Mouse (Mus musculus) central nervous system, embryonic 14 days (tissue): ENCODE measurements around the gene Il17d. TPM values are rescaled to one million over a fixed set of nuclear protein-coding genes. Genes with fewer than 3 reads are reported as not detected.

Experiments
- polyA plus RNA-seq: library from polyadenylated mRNA; depleted of rRNA; stranded (reverse); fragments of >200 nt; gene quantifications from 2 replicates; pipeline ENCODE4 v1.2.3, GENCODE M21; 2012; rRNA removed

The Il17d gene
- 19.0 and 22.9 TPM in 2 replicates for polyA plus RNA-seq

GRCm38 (mm10) chr14:57524671-57525387 lies at the start of gene Il17d:
Il17d (plus strand) TSS chr14:57524777.

DNA sequence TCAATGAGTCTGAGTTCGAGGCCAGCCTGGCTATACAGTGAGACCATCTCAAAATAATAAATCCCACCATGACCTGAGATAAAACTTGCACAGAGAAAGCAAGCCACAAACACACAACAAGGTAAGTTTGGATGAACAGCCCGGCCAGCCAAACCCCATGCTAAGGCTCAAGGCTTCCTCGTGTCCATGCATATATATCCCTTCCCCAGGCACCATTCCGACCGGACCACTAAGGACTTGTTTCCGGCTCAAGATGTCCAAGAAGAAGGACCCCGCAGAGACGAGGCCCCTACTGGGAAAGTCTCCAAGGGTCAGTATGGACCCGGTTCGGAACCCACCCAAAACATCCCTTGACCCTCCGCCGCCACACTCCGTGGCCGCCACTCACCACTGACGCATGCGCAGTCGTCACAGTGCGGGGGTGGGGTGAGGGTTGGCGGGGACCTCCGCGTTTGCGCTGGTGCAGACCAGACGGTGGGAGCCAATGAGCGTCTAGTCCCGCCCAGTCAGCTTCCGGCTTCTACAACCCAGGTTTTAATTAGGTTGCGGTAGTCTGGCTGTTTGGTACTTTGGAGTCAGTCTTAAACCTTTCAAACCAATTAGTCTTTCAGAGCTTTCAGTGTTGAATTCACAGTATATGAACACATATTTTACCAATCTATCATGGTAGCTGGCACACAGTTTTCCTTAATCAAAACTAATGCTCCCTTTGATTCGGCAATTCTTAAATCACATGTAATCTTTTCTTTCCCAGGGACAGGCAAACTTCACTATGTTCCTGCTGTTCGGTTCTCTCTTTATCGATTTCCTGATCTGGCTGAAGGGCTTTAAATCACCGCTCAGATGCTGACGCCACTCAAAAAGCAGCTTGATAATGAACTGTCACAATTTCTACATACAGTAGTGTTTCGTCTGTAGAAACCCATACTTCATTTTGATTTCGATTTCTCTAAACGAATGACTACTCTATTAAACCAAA lies 46.9 kb downstream of the Il17d start, which contains the start of gene Eef1akmt1:
TSS of gene Eef1akmt1 (minus strand) at position 458 of the 979 bp plus-strand sequence.

Other genes with a start within 250 kb of the Il17d start
- gene Cryl1, start 126.2 kb upstream of the Il17d start, polyA plus RNA-seq, result 12.4 and 16.6 TPM in 2 replicates
- gene Ift88, start 100.7 kb upstream of the Il17d start, polyA plus RNA-seq, result 26.6 and 27.2 TPM in 2 replicates
- 41.7 and 42.2 TPM in 2 replicates for gene Eef1akmt1, start 46.8 kb downstream of the Il17d start, polyA plus RNA-seq
- 9.0 and 9.6 TPM in 2 replicates for gene Xpo4, start 140.7 kb downstream of the Il17d start, polyA plus RNA-seq
- gene Gm49361, start 221.3 kb downstream of the Il17d start, polyA plus RNA-seq, result not detected in 2 replicates
- gene Lats2, start 233.6 kb downstream of the Il17d start, polyA plus RNA-seq, result 10.4 and 12.7 TPM in 2 replicates